Mouse (Mus musculus): ENCODE measurements at regions not wholly inside any gene's neighbourhood (a gene's known extent, or its start where the extent isn't known, plus 50 kb on each side); places are given as distances from the start of the nearest gene placed in this dataset.

- TF ChIP-seq GATA1 (IDR thresholded peaks at IDR 0.05; ENCODE audit: borderline replicate concordance, low read length): no peak
- TF ChIP-seq FLI1 (IDR thresholded peaks at IDR 0.05; ENCODE audit: low read length): no peak
Measured at GRCm38 (mm10) chr19:15457793-15458192, 489.3 kb downstream of the Psat1 start.

Measured in megakaryocyte, embryonic 14.5 days (primary cell).